ENCODE assay signal across 21 mouse cellular contexts in genomic region chr14:31666931-31667705, GRCm38 (mm10). TPM values are rescaled to one million over a fixed set of nuclear protein-coding genes. Genes with fewer than 3 reads are reported as not detected.
DNase-seq lines count a peak whose midpoint lies in the region; ATAC-seq and TF ChIP-seq lines count a peak whose summit lies in the region.
"Had no signal": no experiment of that assay in that cellular context is flagged by ENCODE, and none has a peak within 500 bp of the region (broad histone marks: within the 10 kb centered on the region; RNA-seq: fewer than 3 reads in every experiment).

No protein-coding gene starts in this region.

- H3K4me1 ChIP-seq in E14TG2a.4 (replicated peaks; ENCODE audit: low read depth, low read length), result peaks cover 86% of the 10 kb centered on the region
- H3K4me1 ChIP-seq in limb, embryonic 15.5 days, result peaks cover 84% of the 10 kb centered on the region

- 0 out of 2 replicates have a peak, but pooled peaks cover 2% of the 10 kb centered on the region for H3K36me3 ChIP-seq in E14TG2a.4 (ENCODE audit: insufficient read depth, low read length)
- H3K36me3 ChIP-seq in limb, embryonic 15.5 days, result peaks cover 13% of the 10 kb centered on the region; the same call in 1 of the 2 replicates

- H3K9me3 ChIP-seq in E14TG2a.4 (ENCODE audit: low read length), result no peaks in the 10 kb centered on the region
- no peaks in the 10 kb centered on the region for H3K9me3 ChIP-seq in limb, embryonic 15.5 days
- H3K9me3 ChIP-seq: limb, embryonic 13.5 days had no signal

- H3K4me3 ChIP-seq in left cerebral cortex, adult 2 months, result no peak overlapping the region
- H3K4me3 ChIP-seq in E14TG2a.4 (replicated peaks; ENCODE audit: low read length), result peak overlapping the region; percentile 17; the same call in 1 of the 2 replicates
- no peak overlapping the region for H3K4me3 ChIP-seq in limb, embryonic 15.5 days
- H3K4me3 ChIP-seq: limb, embryonic 13.5 days had no signal

- WGBS in limb, embryonic 15.5 days, result 96% methylated on average over 28 of the region's 28 CpGs

- H3K4me2 ChIP-seq in limb, embryonic 15.5 days, result no peak overlapping the region
- H3K4me2 ChIP-seq: limb, embryonic 13.5 days had no signal

- peak overlapping the region; percentile 87; the same call in 1 of the 2 replicates for H3K27ac ChIP-seq in left cerebral cortex, adult 2 months
- H3K27ac ChIP-seq in limb, embryonic 15.5 days, result 0 out of 2 replicates have a peak overlapping the region, but pooled peaks have one; percentile 85

- peak; percentile 92 for DNase-seq in heart, adult 11 months
- no peak for DNase-seq in heart, postnatal 4 days
- no peak for DNase-seq in left cerebral cortex, adult 2 months (ENCODE audit: extremely low spot score in 1 of 2, low spot score in 2 of 2)
- DNase-seq in left cerebral cortex, adult 8-10 months (ENCODE audit: low spot score in 2 of 2), result no peak
- DNase-seq: adrenal gland, postnatal 10 days; cerebellum, adult 18-20 months; heart, postnatal 36 days; liver, postnatal 0 days; midbrain, embryonic 14.5 days; right cerebral cortex, adult 18-20 months; thymus, postnatal 14 days had no signal

- TF ChIP-seq CTCF in left cerebral cortex, adult 2 months (IDR thresholded peaks at IDR 0.05), result no peak
- no peak for TF ChIP-seq CTCF in E14TG2a.4 (conservative IDR thresholded peaks at IDR 0.05; ENCODE audit: low read length)

- ATAC-seq in limb, embryonic 15.5 days (ENCODE audit: insufficient number of reproducible peaks, low FRiP score, low TSS enrichment, low read depth), result no peak
- no peak for ATAC-seq in CD4-positive, CD25-positive, alpha-beta regulatory T cell, adult 4 months
- ATAC-seq: forebrain, embryonic 16.5 days; hindbrain, postnatal 0 days; liver, postnatal 0 days had no signal

- H3K9ac ChIP-seq in limb, embryonic 15.5 days, result no peak overlapping the region
- H3K9ac ChIP-seq: limb, embryonic 13.5 days; liver, postnatal 0 days had no signal

- intact Hi-C loops in left cerebral cortex, adult 2 months (cut with DNase I), result no loop called here

- no peaks in the 10 kb centered on the region; the same call in 1 of the 2 replicates for H3K27me3 ChIP-seq in E14TG2a.4 (ENCODE audit: insufficient read depth, low read length)
- no peaks in the 10 kb centered on the region for H3K27me3 ChIP-seq in limb, embryonic 15.5 days
- H3K27me3 ChIP-seq: limb, embryonic 13.5 days had no signal

RNA-seq across cellular contexts. Expression of gene Hacl1, which starts 26.0 kb away (rescaled TPM):
- total RNA-seq in heart, postnatal 4 days (2021), result 10 to 100 TPM; 10.9 to 14.0 TPM
- 1 to 10 TPM; 4.4 to 6.7 TPM for total RNA-seq in left cerebral cortex, adult 2 months (2021)
- 10 to 100 TPM in 2 of 4 experiments, 1 to 10 TPM in 2; 6.4 to 10.4 (median 9.8) TPM for total RNA-seq in left cerebral cortex, adult 8-10 months (2022)
- 12.2 and 14.7 TPM in 2 replicates for polyA plus RNA-seq in limb, embryonic 15.5 days (2015; fragmentation: Nextera tagmentation; extraction: Ambion mirVana)
- polyA plus RNA-seq in CD4-positive, CD25-positive, alpha-beta regulatory T cell, adult 4 months (2017; shearing (Covaris generic)), result 10 to 100 TPM; 33.3 to 37.9 TPM

RNA-seq across cellular contexts. Expression of gene Btd, which starts 26.3 kb away (rescaled TPM):
- total RNA-seq in heart, postnatal 4 days (2021), result 10 to 100 TPM; 13.0 to 14.7 TPM
- total RNA-seq in left cerebral cortex, adult 2 months (2021), result 1 to 10 TPM; 8.4 to 8.8 TPM
- total RNA-seq in left cerebral cortex, adult 8-10 months (2022), result 10 to 100 TPM; 10.5 to 13.9 (median 11.4) TPM
- 37.1 and 37.8 TPM in 2 replicates for polyA plus RNA-seq in limb, embryonic 15.5 days (2015; fragmentation: Nextera tagmentation; extraction: Ambion mirVana)
- polyA plus RNA-seq in CD4-positive, CD25-positive, alpha-beta regulatory T cell, adult 4 months (2017; shearing (Covaris generic)), result 10 to 100 TPM; 27.1 to 29.5 TPM

RNA-seq across cellular contexts. Expression of gene Gm49387, which starts 26.4 kb away (rescaled TPM):
- 1 to 10 TPM in 1 of 2 experiments, not detected in 1; 2.8 TPM for total RNA-seq in heart, postnatal 4 days (2021)
- total RNA-seq in left cerebral cortex, adult 2 months (2021), result not detected
- total RNA-seq in left cerebral cortex, adult 8-10 months (2022), result not detected
- 0.97 and 1.7 TPM in 2 replicates for polyA plus RNA-seq in limb, embryonic 15.5 days (2015; fragmentation: Nextera tagmentation; extraction: Ambion mirVana)
- polyA plus RNA-seq in CD4-positive, CD25-positive, alpha-beta regulatory T cell, adult 4 months (2017; shearing (Covaris generic)), result under 1 TPM in 1 of 2 experiments, not detected in 1; 0.62 TPM
- total RNA-seq: hindbrain, postnatal 0 days; layer of hippocampus, adult 18-20 months had no signal
- polyA plus RNA-seq: brain, embryonic 14.5 days; forebrain, embryonic 16.5 days; hindbrain, postnatal 0 days; kidney, embryonic 14.5 days; midbrain, embryonic 14.5 days; small intestine, adult 2 months had no signal
